Mouse (Mus musculus) intestine, postnatal 0 days (tissue): ENCODE data around the gene Ptgs1. TPM values are rescaled to one million over a fixed set of nuclear protein-coding genes. Genes with fewer than 3 reads are reported as not detected.

ENCODE experiments used
- ATAC-seq: fragments of 200-750 bp; cut with Nextera tagmentation; 2 replicates; pipeline ENCODE4 v1.8.0; 2017; ENCODE audit warnings: mild to moderate bottlenecking, moderate TSS enrichment, moderate library complexity
- H3K27ac ChIP-seq: fragments of 300-500 bp; sonication (generic); 2 replicates; pipeline ENCODE4 v1.5.1; 2014; ENCODE audit warnings: mild to moderate bottlenecking, low read depth, low read length, moderate library complexity
- H3K27me3 ChIP-seq: fragments of 300-500 bp; sonication (generic); replicated peaks from 2 replicates; pipeline ENCODE4 v1.6.1; 2014; ENCODE audit warnings: low read length, mixed read lengths; ENCODE audit not compliant: control insufficient read depth, insufficient read depth
- H3K36me3 ChIP-seq: fragments of 300-500 bp; sonication (generic); 2 replicates; pipeline ENCODE4 v1.6.1; 2014; ENCODE audit warnings: mild to moderate bottlenecking, moderate library complexity; ENCODE audit not compliant: control insufficient read depth, insufficient read depth
- H3K4me1 ChIP-seq: fragments of 300-500 bp; sonication (generic); replicated peaks from 2 replicates; pipeline ENCODE4 v1.6.1; 2014; ENCODE audit warnings: antibody characterized with exemption, low read length, mixed read lengths; ENCODE audit not compliant: control insufficient read depth, insufficient read depth
- H3K4me2 ChIP-seq: fragments of 300-500 bp; sonication (generic); replicated peaks from 2 replicates; pipeline ENCODE4 v1.6.1; 2014; ENCODE audit warnings: low read depth, mild to moderate bottlenecking, moderate library complexity
- H3K4me3 ChIP-seq: fragments of 300-500 bp; sonication (generic); 2 replicates; pipeline ENCODE4 v1.5.1; 2014; ENCODE audit warnings: low read depth, low read length
- H3K9ac ChIP-seq: fragments of 300-500 bp; sonication (generic); 2 replicates; pipeline ENCODE4 v1.6.1; 2014; ENCODE audit warnings: mild to moderate bottlenecking, low read depth, low read length
- H3K9me3 ChIP-seq: fragments of 300-500 bp; sonication (generic); 2 replicates; pipeline ENCODE4 v1.6.1; 2016; ENCODE audit warnings: mixed run types; ENCODE audit not compliant: control insufficient read depth
- CTCF ChIP-seq: sonication (generic); IDR thresholded peaks from 2 replicates; pipeline ENCODE4 v1.5.1; 2016; ENCODE audit warnings: low read depth, mild to moderate bottlenecking, control low read depth, antibody characterized with exemption, moderate library complexity
- WGBS: fragments of 180-500 bp; shearing (Covaris S2); extraction: QIAGEN DNeasy Blood & Tissue Kit; methylation state at CpG from one replicate; pipeline ENCODE4 v1.1.7; 2014; 5-methylcytosine and 5-hydroxymethylcytosine counted together
- polyA plus RNA-seq: library from polyadenylated mRNA; unstranded; fragments of >200 nt; fragmentation: Nextera tagmentation; extraction: Ambion mirVana; gene quantifications from 2 replicates; pipeline ENCODE4 v1.2.1, GENCODE M21; 2015

Gene Ptgs1
- polyA plus RNA-seq, 1 experiment from 2014 or later: 29.5 TPM

GRCm38 (mm10) chr2:36282301-36282700, 52.1 kb downstream of the Ptgs1 start:
- Histone ChIP-seq H3K9ac (no peak overlapping the region), H3K27me3 (no peaks in the 10 kb centered on the region), H3K4me3 (no peak overlapping the region), H3K36me3 (no peaks in the 10 kb centered on the region), H3K4me2 (no peak overlapping the region), H3K9me3 (no peaks in the 10 kb centered on the region), H3K4me1 (no peaks in the 10 kb centered on the region), H3K27ac (no peak overlapping the region)
- ATAC-seq: no peak
- WGBS: 81% methylated on average over 1 of the region's 1 CpGs
- TF ChIP-seq CTCF: no peak

Other genes starting within 250 kb of the Ptgs1 start
- gene Ndufa8, start 181.0 kb upstream of the Ptgs1 start, polyA plus RNA-seq: 343 and 361 TPM in 2 replicates
- not detected in 2 replicates for gene Morn5, start 181.0 kb upstream of the Ptgs1 start, polyA plus RNA-seq
- 0.58 and 0.61 TPM in 2 replicates for gene Lhx6, start 125.0 kb upstream of the Ptgs1 start, polyA plus RNA-seq
- gene Mrrf, start 94.0 kb upstream of the Ptgs1 start, polyA plus RNA-seq: 17.3 and 20.4 TPM in 2 replicates
- gene Rbm18, start 93.7 kb upstream of the Ptgs1 start, polyA plus RNA-seq: 26.5 and 28.9 TPM in 2 replicates
- not detected in 2 replicates for gene Olfr338, start 143.1 kb downstream of the Ptgs1 start, polyA plus RNA-seq
- not detected in 2 replicates for gene Olfr339, start 188.5 kb downstream of the Ptgs1 start, polyA plus RNA-seq
- gene Olfr340, start 222.2 kb downstream of the Ptgs1 start, polyA plus RNA-seq: not detected in 2 replicates